Mouse (Mus musculus) adrenal gland, postnatal 36 days (tissue): ENCODE measurements around the gene Frat1. TPM values are rescaled to one million over a fixed set of nuclear protein-coding genes. Genes with fewer than 3 reads are reported as not detected.

Source experiments
- DNase-seq, 2 experiments: peaks; one replicate each; pipeline ENCODE4 v3.0.0; 2021; ENCODE audit warnings: mixed read lengths in 1 of 2
- total RNA-seq, 2 experiments: library from RNA; stranded (reverse); gene quantifications; 2 replicates each; pipeline ENCODE4 v1.2.3; 2021

Frat1 gene
- total RNA-seq, 2 experiments from 2014 or later: 4.9 to 7.8 TPM

DNA sequence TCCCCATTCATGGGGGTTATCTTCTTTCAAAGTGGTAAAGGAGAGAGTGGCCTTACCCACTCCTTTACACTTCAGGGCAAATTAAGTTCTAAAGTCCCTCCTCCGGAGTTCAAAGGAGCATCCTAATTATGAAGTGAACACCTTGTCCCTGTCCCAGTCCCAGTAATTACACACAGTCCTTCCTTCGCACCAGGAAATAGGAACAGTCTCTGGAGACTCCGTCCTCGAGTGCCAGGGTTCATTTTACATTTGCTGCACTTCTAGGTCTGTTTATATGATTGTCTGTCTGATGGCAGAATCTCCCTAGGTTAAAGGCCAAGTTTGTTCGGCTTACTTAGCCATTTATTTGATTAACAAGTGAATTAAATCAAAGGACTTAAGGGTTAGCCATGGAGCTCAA, 13.4 kb upstream of the Frat1 start:
- no peak for DNase-seq

DNA sequence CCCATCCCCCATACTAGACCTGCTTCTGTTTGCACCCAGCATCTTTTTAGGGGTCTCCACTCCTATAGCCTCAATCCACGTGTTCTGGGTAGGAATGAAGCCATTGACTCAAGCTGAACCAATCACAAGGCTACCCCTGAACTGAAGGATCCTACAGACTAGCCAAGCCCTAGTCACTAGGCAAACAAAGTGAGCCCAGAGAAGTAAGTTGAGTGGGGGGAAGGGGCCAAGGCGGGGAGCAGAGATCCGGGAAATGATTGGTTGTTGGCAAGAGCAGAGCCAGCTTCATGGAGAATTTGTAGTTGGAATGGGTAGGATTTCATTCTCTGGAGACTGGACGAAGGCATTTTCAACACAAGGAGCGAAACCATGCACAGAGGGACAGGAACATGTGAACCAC, 12.9 kb upstream of the Frat1 start:
- peak in 1 of 2 experiments; percentile 31 for DNase-seq

DNA sequence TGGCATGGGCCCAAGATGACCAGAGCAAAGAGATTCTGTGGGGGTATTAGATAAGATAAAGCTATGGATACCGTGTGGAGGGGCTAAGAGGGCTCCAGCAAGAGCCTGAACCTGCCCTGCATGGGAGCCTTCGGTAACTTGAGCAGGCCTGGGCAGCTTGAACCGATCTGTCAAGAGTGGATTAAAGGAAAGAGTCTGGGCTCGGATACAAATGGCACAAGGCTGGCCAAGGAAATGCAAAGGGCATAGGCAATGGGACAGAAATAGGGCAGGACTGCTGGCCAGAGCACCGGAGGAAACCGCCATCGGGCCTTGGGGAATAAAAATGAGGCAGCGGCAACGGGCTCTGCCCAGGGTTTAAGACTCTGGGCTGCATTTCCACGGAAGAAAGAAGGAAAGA, 12.4 kb upstream of the Frat1 start:
- peak in 1 of 2 experiments; percentile 42 for DNase-seq

DNA sequence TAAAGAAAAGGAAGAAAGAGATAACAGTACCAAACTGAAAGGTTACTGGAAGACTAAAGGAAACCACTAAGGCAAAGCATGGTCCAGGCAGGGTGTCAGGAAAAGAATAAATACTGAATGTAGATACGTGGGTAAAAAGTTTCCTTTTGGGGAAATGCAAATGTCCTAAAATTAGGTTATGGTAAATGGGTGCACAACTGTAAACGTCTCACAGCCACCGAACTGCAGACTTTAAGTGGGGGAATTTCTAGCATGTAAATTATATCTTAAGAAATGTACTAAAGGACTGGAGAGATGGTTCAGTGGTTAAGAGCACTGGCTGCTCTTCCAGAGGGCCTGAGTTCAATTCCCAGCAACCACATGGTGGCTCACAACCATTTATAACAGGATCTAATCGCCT, 11.0 kb upstream of the Frat1 start:
- no peak for DNase-seq

DNA sequence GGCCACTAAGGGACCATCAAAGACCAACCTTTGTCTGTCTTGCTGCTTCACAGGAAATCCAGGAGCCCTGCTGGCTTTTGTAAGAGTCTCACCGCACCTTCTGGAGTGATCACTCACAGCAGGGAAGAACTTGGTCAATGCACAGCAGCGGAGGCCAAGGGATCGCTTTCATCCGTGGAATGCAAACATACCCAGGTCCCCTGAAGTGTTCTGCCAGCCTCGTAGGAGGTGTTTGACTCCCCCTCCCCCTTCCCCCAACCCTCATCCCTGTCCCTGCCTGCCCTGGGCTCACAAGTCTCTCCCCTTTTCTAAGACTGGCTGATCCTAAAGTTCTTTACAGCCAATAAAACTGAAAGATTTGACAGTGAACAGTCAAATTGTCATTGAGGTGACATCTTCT, 8.3 kb upstream of the Frat1 start:
- DNase-seq: no peak

DNA sequence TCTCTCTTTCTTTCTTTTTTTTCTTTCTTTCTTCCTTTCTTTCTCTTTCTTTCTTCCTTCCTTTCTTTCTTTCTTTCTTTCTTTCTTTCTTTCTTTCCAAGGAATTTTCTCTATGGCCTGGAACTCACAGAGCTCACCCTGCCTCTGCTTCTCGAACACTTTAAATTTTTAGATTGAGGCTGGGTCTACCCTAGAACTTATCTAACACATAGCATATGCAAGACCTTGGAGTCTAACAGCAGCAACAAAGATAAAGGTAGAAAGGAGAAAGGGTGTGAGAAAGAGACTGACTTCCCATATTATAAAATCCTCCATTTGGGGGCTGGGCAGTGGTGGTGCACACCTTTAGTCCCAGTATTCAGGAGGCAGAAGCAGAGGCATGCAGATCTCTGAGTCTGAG, 7.2 kb upstream of the Frat1 start:
- no peak for DNase-seq

DNA sequence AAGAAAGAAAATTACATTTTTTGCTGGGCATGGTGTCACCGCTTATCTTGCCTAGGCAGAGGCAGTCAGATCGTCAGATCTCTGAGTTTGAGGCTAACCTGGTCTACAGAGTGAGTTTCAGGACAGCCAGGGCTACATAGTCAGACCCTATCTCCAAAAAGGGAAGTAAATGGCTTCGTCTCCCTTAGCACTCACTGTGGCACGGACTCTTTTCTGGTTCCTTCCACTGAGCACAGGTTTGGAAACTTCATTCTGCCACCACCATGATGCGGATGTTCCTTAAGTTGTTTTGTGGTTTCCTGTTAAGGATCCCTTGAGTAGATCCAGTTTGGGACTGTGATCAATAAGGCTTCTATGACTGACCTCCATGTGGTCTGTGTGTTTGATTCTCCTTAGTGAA, 4.8 kb upstream of the Frat1 start:
- no peak for DNase-seq

DNA sequence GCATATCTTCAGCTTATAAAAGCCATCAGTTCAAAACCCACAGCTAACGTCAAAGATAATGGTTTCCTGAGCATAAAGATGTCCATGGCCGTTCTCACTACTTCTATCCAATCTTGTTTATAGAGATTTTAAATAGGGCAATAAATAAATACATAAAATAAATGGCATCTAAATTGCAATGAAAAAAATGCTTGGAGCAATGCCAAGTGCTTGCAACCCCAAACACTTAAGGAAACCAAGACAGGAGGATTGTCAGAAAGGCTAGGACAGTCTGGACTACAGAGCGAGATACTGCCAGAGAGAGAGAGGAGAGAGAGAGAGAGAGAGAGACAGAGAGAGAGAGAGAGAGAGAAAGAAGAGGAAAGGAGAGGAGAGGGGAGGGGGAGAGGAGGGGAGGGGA, 3.2 kb upstream of the Frat1 start:
- DNase-seq: no peak

DNA sequence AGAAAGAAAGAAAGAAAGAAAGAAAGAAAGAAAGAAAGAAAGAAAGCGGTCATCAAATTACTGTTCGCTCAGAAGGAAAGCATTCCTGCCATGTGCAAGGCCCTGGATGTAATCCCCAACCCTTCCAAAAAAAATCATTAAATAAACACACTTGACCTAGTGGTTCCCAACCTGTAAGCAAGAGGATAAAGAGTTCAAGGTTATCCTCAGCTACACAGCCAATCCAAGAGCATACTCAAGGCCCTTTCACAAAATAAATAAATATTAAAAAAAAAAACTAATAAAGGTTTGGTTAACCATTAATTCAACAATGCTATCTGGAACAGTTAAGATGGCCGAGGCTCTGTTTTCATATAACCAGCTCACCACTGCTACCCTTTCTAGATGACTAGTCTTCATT, 829 bp upstream of the Frat1 start:
- DNase-seq: no peak

DNA sequence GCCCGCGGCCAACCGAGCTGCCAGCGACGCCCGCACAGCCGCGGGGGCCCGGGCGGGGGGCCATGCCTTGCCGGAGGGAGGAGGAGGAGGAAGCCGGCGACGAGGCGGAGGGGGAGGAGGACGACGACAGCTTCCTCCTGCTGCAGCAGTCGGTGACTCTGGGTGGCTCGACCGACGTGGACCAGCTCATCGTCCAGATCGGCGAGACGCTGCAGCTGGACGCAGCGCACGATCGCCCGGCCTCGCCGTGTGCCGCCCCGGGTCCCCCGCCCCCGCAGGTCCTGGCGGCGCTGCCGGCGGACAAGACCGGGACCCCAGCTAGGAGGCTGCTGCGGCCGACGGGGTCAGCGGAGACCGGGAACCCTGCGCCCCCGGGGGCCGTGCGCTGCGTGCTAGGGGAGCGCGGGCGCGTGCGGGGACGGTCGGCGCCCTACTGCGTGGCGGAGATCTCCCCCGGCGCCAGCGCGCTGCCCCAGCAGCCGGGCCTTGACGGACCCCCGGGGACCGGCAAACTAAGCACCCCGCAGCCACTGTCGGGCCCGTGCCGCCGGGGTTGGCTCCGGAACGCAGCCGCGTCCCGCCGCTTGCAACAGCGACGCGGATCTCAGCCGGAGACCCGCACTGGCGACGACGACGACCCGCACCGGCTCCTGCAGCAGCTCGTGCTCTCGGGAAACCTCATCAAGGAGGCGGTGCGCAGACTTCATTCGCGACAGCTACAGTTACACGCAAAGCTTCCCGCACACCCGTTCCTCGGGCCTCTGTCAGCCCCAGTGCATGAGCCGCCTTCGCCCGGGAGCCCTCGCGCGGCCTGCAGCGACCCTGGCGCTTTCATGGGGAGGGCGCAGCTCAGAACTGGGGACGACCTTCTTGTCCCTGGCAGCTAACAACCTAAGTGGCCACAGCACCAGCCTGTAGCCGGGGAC, 599 bp downstream of the Frat1 start:
- peak; percentile 58 to 82 for DNase-seq

DNA sequence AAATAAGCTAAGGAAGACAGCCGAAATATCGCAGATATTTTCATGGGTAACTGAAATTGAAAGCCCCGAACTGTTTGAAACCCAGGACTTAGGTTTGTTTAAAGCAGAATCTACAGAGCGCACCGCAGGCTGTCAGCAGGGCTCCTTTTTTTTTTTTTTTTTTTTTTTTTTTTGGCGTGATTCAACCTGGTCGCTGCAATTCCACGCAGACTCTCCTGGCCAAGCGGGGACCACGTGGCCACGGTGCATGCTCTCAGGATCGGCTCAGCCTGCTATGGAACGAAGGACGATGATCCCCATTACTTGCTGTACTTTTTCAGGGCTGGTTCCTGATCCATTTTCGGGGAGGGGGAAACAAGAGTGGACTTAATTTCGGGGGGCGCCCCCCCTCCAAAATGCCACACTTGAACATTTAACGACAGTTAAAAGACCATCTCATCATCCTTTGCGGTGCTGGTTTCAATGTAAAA, 1.4 kb downstream of the Frat1 start:
- DNase-seq: peak; percentile 74 to 78

DNA sequence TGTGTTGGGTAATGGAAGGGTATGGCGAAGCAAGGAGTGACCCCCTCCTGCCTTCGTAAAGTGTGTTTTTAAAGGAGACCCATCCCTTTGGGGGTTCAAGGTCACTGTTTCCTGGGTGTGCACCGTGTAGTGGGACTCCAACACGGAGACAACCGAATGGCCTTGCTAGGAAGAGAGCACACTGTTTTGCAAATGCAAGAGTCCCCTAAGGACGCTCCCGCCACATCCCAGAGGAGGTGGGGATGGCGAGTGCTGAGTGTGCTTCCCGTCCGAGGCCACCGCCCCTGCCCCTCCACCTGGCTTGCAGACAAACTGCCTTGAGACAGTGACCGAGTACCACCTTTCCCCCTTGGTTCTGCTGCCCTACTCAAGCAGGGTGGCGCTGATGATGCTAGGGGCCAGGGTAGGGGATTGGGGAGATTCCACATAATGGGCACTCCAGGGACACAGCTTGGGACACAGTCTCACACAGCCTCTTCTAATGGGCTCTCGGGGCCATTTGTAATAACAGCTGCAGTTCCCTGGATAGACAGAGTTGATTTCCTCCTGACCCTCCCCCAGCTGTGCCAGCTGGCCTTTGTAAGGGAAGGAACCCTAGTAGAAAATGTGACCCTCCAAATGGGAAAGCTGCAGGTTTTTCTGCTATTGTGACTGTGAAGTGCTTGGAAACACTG, 2.1 kb downstream of the Frat1 start:
- peak in 1 of 2 experiments; percentile 3 for DNase-seq

DNA sequence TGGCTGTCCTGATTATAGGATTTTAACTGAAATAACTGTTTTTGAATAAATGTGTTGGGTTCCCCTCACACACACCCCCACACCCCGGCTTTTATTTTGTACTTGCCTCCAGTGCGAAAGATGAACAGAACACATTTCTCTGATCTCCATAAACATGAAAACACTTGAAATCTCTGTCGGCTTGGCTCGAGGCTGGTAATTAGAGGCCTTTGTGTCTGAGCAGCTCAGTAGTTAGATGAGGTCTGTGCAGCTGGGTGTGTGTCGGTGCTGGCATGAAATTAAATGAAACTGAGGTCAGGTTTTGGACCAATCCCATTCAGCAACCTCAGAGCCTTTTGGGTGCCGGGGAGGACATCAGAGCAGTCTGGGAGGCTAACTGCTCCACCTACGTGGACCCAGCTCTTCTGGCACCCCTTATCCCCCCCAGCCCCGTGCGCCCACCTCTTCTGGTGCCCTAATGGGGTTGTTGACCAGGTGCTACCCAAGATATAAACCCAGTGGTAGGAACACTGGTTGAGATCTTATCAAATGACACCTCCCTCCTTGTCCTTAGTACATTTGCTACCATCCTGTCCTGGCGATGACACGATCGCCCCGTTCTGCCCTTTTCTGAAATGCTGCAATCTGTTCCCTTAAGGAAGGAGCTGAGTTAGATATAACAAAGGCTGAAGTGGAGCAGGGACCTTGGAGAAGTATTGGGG, 2.9 kb downstream of the Frat1 start:
- DNase-seq: no peak

DNA sequence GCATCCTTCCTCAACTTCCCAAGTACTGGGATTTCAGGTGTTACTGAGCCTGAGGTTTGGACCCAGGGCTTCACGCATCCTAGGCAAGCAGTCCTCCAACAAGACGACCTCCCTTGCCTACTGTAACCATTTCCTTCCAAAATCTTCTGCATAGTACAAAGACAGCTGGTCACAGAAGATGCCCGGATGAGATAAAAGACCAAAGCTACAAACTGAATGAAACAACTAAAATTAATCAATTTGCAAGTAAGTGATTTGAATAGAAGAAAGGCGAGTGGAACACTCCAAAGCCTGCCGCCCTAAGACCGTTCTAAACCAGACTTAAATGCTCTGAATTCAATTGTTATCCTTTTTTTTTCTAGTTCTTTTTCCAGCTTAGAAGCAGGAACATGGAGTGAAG, 5.6 kb downstream of the Frat1 start:
- no peak for DNase-seq

DNA sequence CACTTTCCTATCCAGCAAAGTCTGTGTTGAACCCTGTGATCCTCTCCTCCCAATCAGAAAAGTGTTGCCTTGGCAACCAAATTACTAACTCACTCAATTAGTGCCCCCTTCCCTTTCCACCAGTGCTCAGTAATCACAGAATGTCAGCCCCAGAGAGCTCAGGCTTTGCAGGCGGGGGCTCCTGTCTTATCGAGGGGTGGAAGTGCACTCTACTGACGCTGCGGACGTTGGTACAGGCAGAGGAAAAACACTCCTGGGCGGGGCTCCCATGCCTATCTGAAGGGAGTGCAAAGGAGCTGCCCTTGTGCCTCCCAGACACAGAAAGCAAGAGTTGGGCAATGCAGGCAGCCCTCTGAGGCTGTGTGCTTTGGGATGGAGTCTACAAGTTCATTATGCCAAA, 6.0 kb downstream of the Frat1 start:
- DNase-seq: peak; percentile 51 to 56

DNA sequence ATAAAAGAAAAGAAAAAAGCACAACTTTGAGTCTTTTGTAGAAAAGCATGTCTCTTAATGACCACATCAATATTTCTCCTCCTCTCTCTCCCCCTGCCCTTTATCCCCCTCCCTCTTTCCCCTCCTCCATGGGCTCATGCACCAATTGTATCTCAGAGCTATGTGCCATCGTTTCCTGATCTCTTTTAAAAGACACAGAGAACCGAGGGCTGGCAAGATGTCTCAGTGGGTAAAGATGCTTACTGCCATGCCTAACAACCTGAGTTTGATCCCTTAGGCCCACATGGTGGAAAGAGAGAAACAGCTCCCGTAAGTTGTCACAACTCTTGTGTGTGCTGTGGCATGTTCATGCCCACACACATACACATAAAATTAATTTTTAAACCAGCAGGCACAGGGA, 6.9 kb downstream of the Frat1 start:
- no peak for DNase-seq

DNA sequence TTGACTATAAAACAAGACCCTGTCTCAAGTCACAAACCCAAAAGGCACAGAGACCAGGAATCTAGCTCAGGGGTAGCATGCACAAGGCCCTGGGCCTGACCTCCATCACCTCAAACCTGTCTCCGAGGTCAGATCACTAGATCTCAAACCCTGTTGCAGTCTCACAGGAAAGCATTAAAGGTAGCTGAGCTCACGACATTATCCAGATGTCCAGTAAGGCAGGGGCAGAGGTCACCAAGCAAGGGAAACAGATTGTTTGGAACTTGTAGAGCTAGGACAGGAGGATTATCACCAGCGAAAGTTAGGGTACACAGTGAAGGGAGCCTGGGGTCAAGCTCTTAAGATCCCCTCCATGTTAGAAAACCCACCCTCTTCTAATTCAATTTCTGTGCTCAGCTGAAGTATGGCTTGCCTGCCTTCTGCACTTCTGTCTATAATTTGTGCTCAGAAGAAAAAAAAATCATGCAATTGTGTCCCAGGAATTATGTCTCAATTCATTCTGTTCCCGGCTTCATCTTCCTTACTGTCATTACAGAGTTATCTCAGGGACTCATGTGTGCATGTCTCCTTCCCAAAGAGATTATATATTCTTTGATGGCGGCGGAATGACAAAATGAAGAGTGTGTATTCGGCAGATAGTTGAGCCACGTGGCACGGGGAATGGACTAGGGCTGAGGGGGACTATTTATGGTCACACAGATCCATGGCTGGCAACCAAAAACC, 7.6 kb downstream of the Frat1 start:
- no peak for DNase-seq

DNA sequence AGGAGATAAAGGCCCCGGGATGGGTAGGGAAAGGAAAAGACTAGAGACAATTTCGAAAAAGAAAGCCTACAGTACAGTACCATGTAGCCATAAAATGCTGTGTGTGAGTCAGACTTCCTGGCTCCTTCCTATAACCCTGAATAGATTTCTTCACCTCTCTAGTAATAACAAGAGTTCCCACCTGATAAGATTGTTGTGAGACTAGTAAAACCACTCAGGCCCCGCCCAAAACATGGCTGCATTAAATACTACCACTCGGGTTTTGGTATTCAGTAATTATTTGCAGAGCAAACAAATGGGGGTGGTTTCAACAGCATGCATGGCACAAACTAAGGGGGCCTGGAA, 8.1 kb downstream of the Frat1 start:
- DNase-seq: no peak

DNA sequence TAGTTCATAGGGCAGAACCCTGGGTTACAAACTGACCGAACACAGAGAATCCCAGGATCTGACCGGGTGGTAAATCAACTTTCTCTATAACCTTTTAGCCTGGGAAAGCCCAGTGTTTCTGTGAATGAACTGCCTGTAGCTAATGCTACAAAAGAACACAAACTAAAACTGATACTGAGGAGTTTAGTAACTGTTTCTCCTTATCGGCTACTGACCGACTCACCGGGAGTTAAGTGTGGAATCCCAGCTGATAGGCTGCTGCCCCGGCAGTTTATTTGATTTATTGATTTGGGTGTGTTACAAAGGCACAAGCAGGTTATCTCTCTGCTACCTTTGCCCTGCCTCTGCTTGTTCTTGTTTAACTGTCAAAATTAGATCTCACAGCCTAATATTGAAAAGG, 9.0 kb downstream of the Frat1 start:
- no peak for DNase-seq

DNA sequence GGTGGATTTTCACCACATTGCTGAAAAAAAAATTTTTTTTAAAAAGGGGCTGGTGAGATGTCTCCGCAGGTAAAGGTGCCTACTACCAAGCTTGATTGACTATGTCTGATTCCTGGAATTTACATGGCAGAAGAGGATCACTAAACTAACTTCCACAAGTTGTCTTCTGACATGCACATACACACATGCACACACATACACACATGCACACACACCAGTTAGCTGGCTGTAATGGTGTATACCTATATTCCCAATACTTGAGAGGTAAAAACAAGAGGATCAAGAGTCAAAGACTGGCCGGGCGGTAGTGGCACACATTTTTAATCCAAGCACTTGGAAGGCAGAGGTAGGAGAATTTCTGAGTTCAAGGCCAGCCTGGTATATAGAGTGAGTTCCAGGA, 9.9 kb downstream of the Frat1 start:
- DNase-seq: no peak

DNA sequence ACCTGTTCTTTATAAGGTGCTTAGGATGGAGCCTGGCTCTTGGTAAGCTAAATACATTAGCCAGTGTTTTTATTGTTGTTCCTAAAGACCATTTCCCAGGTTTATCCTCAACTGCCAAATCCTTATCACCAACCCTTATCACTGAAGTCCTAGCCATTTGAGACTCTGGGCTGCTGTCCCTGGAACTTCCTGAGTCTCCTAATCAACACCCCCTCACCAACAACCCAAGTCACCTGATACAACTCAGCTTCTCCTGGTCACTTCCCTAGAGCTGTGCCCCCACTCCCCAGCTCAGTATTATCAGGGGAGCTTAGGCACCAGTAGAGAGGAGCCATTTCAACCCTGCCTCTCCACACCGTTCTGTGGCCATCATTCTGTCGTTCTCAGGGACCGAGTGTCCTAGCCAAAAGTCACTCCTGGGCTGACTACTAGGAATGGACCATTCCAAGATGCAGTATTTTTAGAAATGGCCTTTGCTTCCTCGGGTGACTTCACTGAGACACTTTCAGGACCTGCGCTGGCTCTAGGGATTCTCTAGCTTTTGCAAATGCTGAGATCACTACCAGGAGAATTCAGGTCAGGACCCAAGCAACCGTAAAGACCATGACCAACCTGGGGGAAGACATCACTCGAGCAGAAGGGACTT, 11.5 kb downstream of the Frat1 start:
- no peak for DNase-seq

DNA sequence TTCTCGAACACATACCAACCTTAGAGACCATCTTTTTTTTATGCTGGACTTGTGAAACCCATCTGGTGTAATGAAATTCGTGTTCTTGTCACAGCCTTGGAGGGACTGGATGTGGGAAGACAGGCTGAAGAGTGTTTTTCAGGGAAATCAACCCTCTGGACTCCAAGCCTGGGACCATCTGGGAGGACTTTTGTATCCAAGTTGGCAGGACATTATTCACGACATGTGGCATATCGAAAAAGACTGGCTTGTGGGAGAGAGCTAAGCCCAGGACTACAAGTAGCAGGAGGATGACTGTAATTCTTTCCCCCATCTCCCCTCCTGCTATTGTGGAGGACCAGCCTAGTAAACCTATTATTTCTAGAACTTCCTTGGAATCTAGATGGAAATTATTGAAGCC, 12.4 kb downstream of the Frat1 start:
- DNase-seq: no peak
